10 mouse cellular contexts compared by ENCODE assay signal in the genomic region with DNA sequence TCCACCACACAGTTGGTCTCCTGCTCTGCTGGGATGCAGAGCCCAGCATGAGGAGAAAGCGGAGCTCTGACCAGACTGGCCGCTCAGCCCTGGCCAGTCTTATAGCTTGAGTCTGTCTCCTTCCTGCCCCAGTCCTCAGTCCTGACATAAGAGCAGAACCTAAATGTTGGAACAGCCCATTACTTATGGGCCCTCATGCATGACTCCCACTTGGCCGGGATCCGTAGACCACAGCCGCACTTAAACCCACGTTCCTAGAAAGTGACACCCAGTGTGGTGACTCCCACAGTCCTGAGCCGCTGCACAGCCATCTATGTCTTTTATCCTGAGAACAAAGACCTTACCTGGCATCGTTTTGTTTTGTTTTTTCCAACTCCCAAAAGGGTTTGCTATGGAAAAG. TPM values are rescaled to one million over a fixed set of nuclear protein-coding genes. Genes with fewer than 3 reads are reported as not detected.
DNase-seq lines count a peak whose midpoint lies in the region; ATAC-seq and TF ChIP-seq lines count a peak whose summit lies in the region.
"Had no signal": no experiment of that assay in that cellular context is flagged by ENCODE, and none has a peak within 500 bp of the region (broad histone marks: within the 10 kb centered on the region; RNA-seq: fewer than 3 reads in every experiment).

No protein-coding gene starts in this region.

- peak overlapping the region; percentile 69 for H3K4me2 ChIP-seq in heart, embryonic 15.5 days
- H3K4me2 ChIP-seq in neural tube, embryonic 11.5 days (ENCODE audit: low read depth) = peak overlapping the region; percentile 89
- peak overlapping the region; percentile 93; the same call in 1 of the 2 replicates for H3K4me2 ChIP-seq in limb, embryonic 14.5 days (replicated peaks; ENCODE audit: low read depth, low read length, severe bottlenecking)

- H3K9ac ChIP-seq in heart, embryonic 15.5 days = no peak overlapping the region
- H3K9ac ChIP-seq in neural tube, embryonic 11.5 days (ENCODE audit: low read length) = no peak overlapping the region; the same call in 1 of the 2 replicates
- H3K9ac ChIP-seq in limb, embryonic 14.5 days (ENCODE audit: low read depth, low read length, severe bottlenecking) = 0 out of 2 replicates have a peak overlapping the region, but pooled peaks have one; percentile 89

- H3K4me1 ChIP-seq in heart, embryonic 15.5 days (replicated peaks) = peaks cover 58% of the 10 kb centered on the region
- H3K4me1 ChIP-seq in neural tube, embryonic 11.5 days (ENCODE audit: control insufficient read depth, insufficient read depth, low read length) = peaks cover 12% of the 10 kb centered on the region
- peaks cover 17% of the 10 kb centered on the region for H3K4me1 ChIP-seq in limb, embryonic 14.5 days (ENCODE audit: control insufficient read depth, insufficient read depth, low read length)

- H3K36me3 ChIP-seq in heart, embryonic 15.5 days = no peaks in the 10 kb centered on the region
- no peaks in the 10 kb centered on the region for H3K36me3 ChIP-seq in neural tube, embryonic 11.5 days (ENCODE audit: control insufficient read depth, insufficient read depth, low read length)
- H3K36me3 ChIP-seq in limb, embryonic 14.5 days (ENCODE audit: control insufficient read depth, insufficient read depth, low read length) = 0 out of 2 replicates have a peak, but pooled peaks cover 6% of the 10 kb centered on the region

- no peak for DNase-seq in heart, adult 9 months (ENCODE audit: low spot score in 2 of 2)
- no peak for DNase-seq in neural tube, embryonic 11.5 days (ENCODE audit: low spot score)
- DNase-seq in neural tube, embryonic 10.5 days (ENCODE audit: extremely low spot score, low spot score) = no peak
- DNase-seq in limb, embryonic 14.5 days (ENCODE audit: low spot score) = no peak
- DNase-seq in left cerebral cortex, adult 11 months (ENCODE audit: low spot score) = no peak
- no peak for DNase-seq in cerebellum, adult 18-20 months
- DNase-seq: cerebellum, adult 9-10 months; layer of hippocampus, adult 9-11 months had no signal

- no peaks in the 10 kb centered on the region for H3K9me3 ChIP-seq in heart, embryonic 15.5 days (replicated peaks)
- no peaks in the 10 kb centered on the region for H3K9me3 ChIP-seq in neural tube, embryonic 11.5 days (ENCODE audit: control insufficient read depth, low read length)
- no peaks in the 10 kb centered on the region for H3K9me3 ChIP-seq in limb, embryonic 14.5 days (ENCODE audit: control insufficient read depth, low read length)

- no peak for TF ChIP-seq POLR2A in limb, embryonic 14.5 days (IDR thresholded peaks at IDR 0.05; ENCODE audit: borderline replicate concordance, extremely low read depth, insufficient read depth, insufficient read length)

- no peak overlapping the region for H3K27ac ChIP-seq in heart, embryonic 15.5 days
- no peak overlapping the region for H3K27ac ChIP-seq in neural tube, embryonic 11.5 days (ENCODE audit: low read depth, low read length)
- H3K27ac ChIP-seq in limb, embryonic 14.5 days (replicated peaks; ENCODE audit: low read depth, low read length) = no peak overlapping the region

- ATAC-seq in heart, embryonic 15.5 days (replicated peaks; ENCODE audit: insufficient number of reproducible peaks, insufficient read depth, low FRiP score, low read depth) = no peak
- ATAC-seq in neural tube, embryonic 11.5 days (ENCODE audit: insufficient read depth, low FRiP score, low TSS enrichment) = no peak
- no peak for ATAC-seq in limb, embryonic 14.5 days (ENCODE audit: low FRiP score, low read depth)
- no peak for ATAC-seq in megakaryocyte progenitor cell, adult 5-6 weeks (replicated peaks; ENCODE audit: poor library complexity)

- no peaks in the 10 kb centered on the region for H3K27me3 ChIP-seq in heart, embryonic 15.5 days
- H3K27me3 ChIP-seq in neural tube, embryonic 11.5 days (ENCODE audit: control insufficient read depth, insufficient read depth, low read length) = peaks cover 30% of the 10 kb centered on the region
- H3K27me3 ChIP-seq in limb, embryonic 14.5 days (ENCODE audit: control insufficient read depth, insufficient read depth, low read length) = no peaks in the 10 kb centered on the region

- H3K4me3 ChIP-seq in heart, embryonic 15.5 days = peak overlapping the region; percentile 75
- H3K4me3 ChIP-seq in neural tube, embryonic 11.5 days (ENCODE audit: low read depth, low read length) = no peak overlapping the region; the same call in 1 of the 2 replicates
- H3K4me3 ChIP-seq in limb, embryonic 14.5 days (replicated peaks; ENCODE audit: low read length) = peak overlapping the region; percentile 73; the same call in 1 of the 2 replicates

- 77% methylated on average over 8 of the region's 8 CpGs for WGBS in heart, embryonic 15.5 days
- 82% methylated on average over 8 of the region's 8 CpGs for WGBS in neural tube, embryonic 11.5 days
- WGBS in limb, embryonic 14.5 days = 78% methylated on average over 8 of the region's 8 CpGs

RNA-seq across cellular contexts. Expression of a gene that starts 2.0 kb away (rescaled TPM):
- polyA plus RNA-seq in heart, embryonic 15.5 days (2015; fragmentation: Nextera tagmentation; extraction: Ambion mirVana) = 191 and 245 TPM in 2 replicates
- polyA plus RNA-seq in neural tube, embryonic 11.5 days (2014; fragmentation: Nextera tagmentation; extraction: Ambion mirVana) = 125 and 130 TPM in 2 replicates
- polyA plus RNA-seq in limb, embryonic 14.5 days (2012; rRNA removed) = 225 and 296 TPM in 2 replicates
- polyA plus RNA-seq in limb, embryonic 14.5 days (2014; fragmentation: Nextera tagmentation; extraction: Ambion mirVana) = 210 and 215 TPM in 2 replicates
- 0.29 and 0.32 TPM in 2 replicates for total RNA-seq in megakaryocyte progenitor cell, adult 5-6 weeks (2015)
- 0.08 and 1.8 TPM in 2 replicates for total RNA-seq in megakaryocyte progenitor cell, adult 5-6 weeks (2017)

RNA-seq across cellular contexts. Expression of a gene that starts 2.0 kb away (rescaled TPM):
- polyA plus RNA-seq in heart, embryonic 15.5 days (2015; fragmentation: Nextera tagmentation; extraction: Ambion mirVana) = 89.8 and 106 TPM in 2 replicates
- 34.9 and 36.2 TPM in 2 replicates for polyA plus RNA-seq in neural tube, embryonic 11.5 days (2014; fragmentation: Nextera tagmentation; extraction: Ambion mirVana)
- 89.0 and 109 TPM in 2 replicates for polyA plus RNA-seq in limb, embryonic 14.5 days (2012; rRNA removed)
- 76.3 and 76.4 TPM in 2 replicates for polyA plus RNA-seq in limb, embryonic 14.5 days (2014; fragmentation: Nextera tagmentation; extraction: Ambion mirVana)
- total RNA-seq in megakaryocyte progenitor cell, adult 5-6 weeks (2015) = 0.22 and 0.29 TPM in 2 replicates
- total RNA-seq in megakaryocyte progenitor cell, adult 5-6 weeks (2017) = 0.46 and 0.64 TPM in 2 replicates
